Mouse (Mus musculus) myocyte (in vitro differentiated cells): ENCODE results near the gene Mfsd11.

Experiments used
- CEBPB ChIP-seq: IDR thresholded peaks from 2 replicates; pipeline ENCODE4 v1.6.1; 2011; ENCODE audit warnings: mild to moderate bottlenecking, moderate library complexity; ENCODE audit not compliant: poor library complexity, insufficient read depth, severe bottlenecking
- E2F4 ChIP-seq: IDR thresholded peaks from one replicate; pipeline ENCODE4 v1.6.1; 2011; ENCODE audit warnings: mild to moderate bottlenecking, control low read depth, moderate library complexity; ENCODE audit not compliant: insufficient read depth
- MAX ChIP-seq: IDR thresholded peaks from one replicate; pipeline ENCODE4 v1.6.1; 2011; ENCODE audit warnings: low read depth, mild to moderate bottlenecking, control low read depth
- MYOD1 ChIP-seq, 3 experiments: IDR thresholded peaks; one replicate each; pipeline ENCODE4 v1.6.1; 2011; ENCODE audit warnings: control low read depth in 2 of 3, low read depth in 2 of 3, mild to moderate bottlenecking in 2 of 3, moderate library complexity in 1 of 3; ENCODE audit not compliant: insufficient read length in 2 of 3, control insufficient read depth in 1 of 3
- MYOG ChIP-seq, 3 experiments: IDR thresholded peaks; one replicate each; pipeline ENCODE4 v1.6.1; 2011; ENCODE audit warnings: control low read depth in 2 of 3, low read depth in 2 of 3, mild to moderate bottlenecking in 2 of 3; ENCODE audit not compliant: insufficient read length in 2 of 3, control insufficient read depth in 1 of 3, insufficient read depth in 1 of 3
- POLR2A ChIP-seq: IDR thresholded peaks from one replicate; pipeline ENCODE4 v1.6.1; 2011; ENCODE audit warnings: low read depth, mild to moderate bottlenecking, control low read depth, moderate library complexity; ENCODE audit not compliant: insufficient read length
- POLR2AphosphoS2 ChIP-seq: IDR thresholded peaks from one replicate; pipeline ENCODE4 v1.6.1; 2011; ENCODE audit warnings: low read depth, control low read depth; ENCODE audit not compliant: insufficient read length
- REST ChIP-seq: IDR thresholded peaks from one replicate; pipeline ENCODE4 v1.6.1; 2011; ENCODE audit warnings: mild to moderate bottlenecking, control low read depth, moderate library complexity; ENCODE audit not compliant: insufficient read depth, insufficient read length
- SRF ChIP-seq: IDR thresholded peaks from one replicate; pipeline ENCODE4 v1.6.1; 2011; ENCODE audit warnings: low read depth; ENCODE audit not compliant: control insufficient read depth, insufficient read length
- TCF12 ChIP-seq: IDR thresholded peaks from one replicate; pipeline ENCODE4 v1.6.1; 2011; ENCODE audit warnings: mild to moderate bottlenecking, control low read depth; ENCODE audit not compliant: poor library complexity, insufficient read depth, severe bottlenecking
- TCF3 ChIP-seq: IDR thresholded peaks from one replicate; pipeline ENCODE4 v1.6.1; 2011; ENCODE audit warnings: low read depth, control low read depth; ENCODE audit not compliant: insufficient read length
- USF1 ChIP-seq: IDR thresholded peaks from one replicate; pipeline ENCODE4 v1.6.1; 2011; ENCODE audit warnings: low read depth, mild to moderate bottlenecking, control low read depth, moderate library complexity

DNA sequence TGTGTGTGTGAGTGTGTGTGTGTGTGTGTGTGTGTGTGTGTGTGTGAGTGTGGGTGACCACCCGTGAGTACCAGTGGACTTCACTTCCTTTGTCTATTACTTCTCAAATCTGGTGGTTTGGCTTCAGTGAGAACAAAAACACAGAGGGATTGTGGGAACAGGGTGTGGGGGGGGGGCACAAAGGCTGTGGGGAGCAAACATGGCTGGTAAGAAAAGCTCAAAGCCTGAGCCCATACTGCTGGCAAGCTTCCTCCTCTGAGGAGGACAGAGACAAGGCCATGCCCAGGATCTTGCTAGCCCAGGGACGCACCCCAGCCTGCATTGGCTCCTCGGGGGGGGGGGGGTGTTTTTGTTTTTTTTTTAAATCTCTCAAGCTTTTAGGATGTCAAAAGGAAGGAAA, 44.7 kb upstream of the Mfsd11 start:
- TF ChIP-seq CEBPB (no peak), TCF12 (no peak), POLR2A (no peak), POLR2AphosphoS2 (no peak), MYOD1 (IDR thresholded peaks at IDR 0.05; ENCODE audit: control insufficient read depth in 1 of 3, insufficient read length in 2 of 3, low read depth in 2 of 3) (no peak), E2F4 (no peak), USF1 (no peak), MAX (no peak), MYOG (IDR thresholded peaks at IDR 0.05; ENCODE audit: control insufficient read depth in 1 of 3, insufficient read depth in 1 of 3, insufficient read length in 2 of 3, low read depth in 2 of 3) (no peak), REST (no peak), SRF (no peak), TCF3 (no peak)
